Mouse (Mus musculus) cerebellum, postnatal 10 days (tissue): ENCODE measurements at regions not wholly inside any gene's neighbourhood (a gene's known extent, or its start where the extent isn't known, plus 50 kb on each side); places are given as distances from the start of the nearest gene placed in this dataset.

ENCODE experiments used
- DNase-seq, 2 experiments: peaks; one replicate each; pipeline ENCODE4 v3.0.0; 2021; ENCODE audit warnings: mixed read lengths in 2 of 2

GRCm38 (mm10) chr5:68572816-68573215 is 541.2 kb downstream of the Grxcr1 start:
- no peak for DNase-seq

GRCm38 (mm10) chr5:68575827-68576226 is 544.2 kb downstream of the Grxcr1 start:
- DNase-seq = no peak

GRCm38 (mm10) chr5:68578496-68578895 is 546.9 kb downstream of the Grxcr1 start:
- DNase-seq = no peak

GRCm38 (mm10) chr5:68592423-68592822 is 560.8 kb downstream of the Grxcr1 start:
- no peak for DNase-seq

- no peak for DNase-seq
These were observed 586.8 kb downstream of the Grxcr1 start for GRCm38 (mm10) chr5:68618451-68618850.

GRCm38 (mm10) chr5:68635400-68635799 is 603.8 kb downstream of the Grxcr1 start:
- no peak for DNase-seq

GRCm38 (mm10) chr5:68672834-68673233 is 641.2 kb downstream of the Grxcr1 start:
- peak in 1 of 2 experiments; percentile 10 for DNase-seq

GRCm38 (mm10) chr5:68701342-68701741 is 640.1 kb downstream of the Kctd8 start:
- no peak for DNase-seq

- DNase-seq = peak; percentile 82 to 87
These were observed 635.9 kb downstream of the Kctd8 start for GRCm38 (mm10) chr5:68705411-68706080.

- DNase-seq = no peak
These were observed 614.7 kb downstream of the Kctd8 start for GRCm38 (mm10) chr5:68726733-68727132.

GRCm38 (mm10) chr5:68735186-68735585 is 606.3 kb downstream of the Kctd8 start:
- DNase-seq = no peak

GRCm38 (mm10) chr5:68750499-68750898 is 591.0 kb downstream of the Kctd8 start:
- no peak for DNase-seq

- DNase-seq = no peak
These were observed 588.5 kb downstream of the Kctd8 start for GRCm38 (mm10) chr5:68753025-68753424.
